Mouse (Mus musculus): ENCODE measurements at regions not wholly inside any gene's neighbourhood (a gene's known extent, or its start where the extent isn't known, plus 50 kb on each side); places are given as distances from the start of the nearest gene placed in this dataset.
"Not testable (repeated sequence)": the region's sequence is repeated elsewhere in the genome, so short reads cannot be mapped to it uniquely, and the experiment has no call there.

DNA sequence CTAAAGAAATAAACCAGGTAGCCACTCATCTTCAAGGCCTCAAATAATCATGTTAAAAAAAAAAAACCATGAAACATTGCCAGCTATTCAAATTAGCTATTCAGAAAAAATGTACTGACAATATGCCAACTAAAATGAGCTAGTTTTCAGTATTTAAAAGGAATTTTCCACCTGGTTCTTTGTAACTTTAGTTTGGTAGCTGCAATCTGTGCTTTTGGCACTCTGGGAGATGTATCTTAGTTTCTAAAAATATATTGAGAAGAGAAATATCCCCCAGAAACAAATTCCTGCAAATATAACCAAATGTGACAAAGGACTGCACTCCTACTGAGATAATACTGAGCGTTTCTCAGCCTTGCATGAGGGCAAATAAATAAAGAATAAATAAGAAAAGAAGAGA, 1317.8 kb upstream of the Adam24 start:
- H3K36me3 ChIP-seq (ENCODE audit: insufficient read depth, low read length): no peaks in the 10 kb centered on the region
- WGBS: 80% methylated on average over 1 of the region's 1 CpGs
- H3K27ac ChIP-seq (ENCODE audit: low read length): no peak overlapping the region
- no peak for DNase-seq (ENCODE audit: low spot score)
- H3K27me3 ChIP-seq (replicated peaks; ENCODE audit: insufficient read depth, low read length): no peaks in the 10 kb centered on the region
- TF ChIP-seq CTCF (IDR thresholded peaks at IDR 0.05) (no peak), EP300 (IDR thresholded peaks at IDR 0.05) (no peak)
- no peaks in the 10 kb centered on the region for H3K9me3 ChIP-seq (ENCODE audit: low read length)
- H3K4me3 ChIP-seq (ENCODE audit: low read depth, low read length): no peak overlapping the region
- no peak overlapping the region for H3K4me2 ChIP-seq (replicated peaks; ENCODE audit: low read depth, low read length)
- ATAC-seq: no peak
- H3K9ac ChIP-seq (replicated peaks; ENCODE audit: low read depth): no peak overlapping the region
- no peaks in the 10 kb centered on the region for H3K4me1 ChIP-seq (ENCODE audit: insufficient read depth, low read depth, low read length)

DNA sequence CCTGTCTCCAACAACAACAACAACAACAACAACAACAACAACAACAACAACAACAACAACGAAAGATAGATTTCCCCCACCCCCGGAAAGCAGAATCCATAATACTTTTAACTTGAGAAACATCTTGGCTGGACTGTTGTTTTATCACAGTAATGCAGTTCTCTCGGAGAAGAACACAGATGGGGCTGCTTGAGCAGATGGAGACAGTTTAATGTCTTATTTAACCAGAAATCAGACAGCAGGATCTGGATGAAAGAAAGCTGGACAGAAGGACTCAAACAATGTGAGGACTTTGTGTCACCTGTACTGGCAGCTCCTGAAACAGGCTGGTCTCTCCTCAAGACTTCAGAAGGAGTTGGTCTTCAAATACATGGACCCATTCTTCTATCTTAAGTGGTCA, 1317.0 kb upstream of the Adam24 start:
- Histone ChIP-seq H3K36me3 (ENCODE audit: insufficient read depth, low read length) (no peaks in the 10 kb centered on the region), H3K4me3 (ENCODE audit: low read depth, low read length) (no peak overlapping the region), H3K4me1 (ENCODE audit: insufficient read depth, low read depth, low read length) (no peaks in the 10 kb centered on the region), H3K4me2 (replicated peaks; ENCODE audit: low read depth, low read length) (no peak overlapping the region), H3K9me3 (ENCODE audit: low read length) (no peaks in the 10 kb centered on the region), H3K27ac (ENCODE audit: low read length) (no peak overlapping the region), H3K9ac (replicated peaks; ENCODE audit: low read depth) (no peak overlapping the region), H3K27me3 (replicated peaks; ENCODE audit: insufficient read depth, low read length) (no peaks in the 10 kb centered on the region)
- ATAC-seq (no peak), DNase-seq (ENCODE audit: low spot score) (no peak)
- 85% methylated on average over 3 of the region's 3 CpGs for WGBS
- no peak for TF ChIP-seq EP300 (IDR thresholded peaks at IDR 0.05)
- TF ChIP-seq CTCF (IDR thresholded peaks at IDR 0.05): no peak

DNA sequence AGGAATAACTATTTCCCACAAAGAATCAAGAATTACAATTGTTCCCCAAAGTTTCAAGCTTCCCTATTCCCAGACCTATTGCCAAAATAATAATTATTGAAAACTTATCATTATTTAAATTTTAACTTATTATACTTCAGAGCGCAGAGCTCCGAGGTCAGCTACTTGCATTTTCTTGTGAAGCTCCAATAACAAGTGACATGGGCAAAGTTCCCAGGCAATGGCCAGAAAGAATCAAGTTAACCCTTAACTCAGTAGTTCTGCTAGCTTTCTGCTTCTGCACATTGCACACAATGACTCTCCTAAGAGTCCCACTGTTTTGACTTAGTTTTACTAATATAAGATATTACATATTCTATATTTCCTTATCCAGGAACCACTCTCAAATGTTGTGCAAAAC, 1308.5 kb upstream of the Adam24 start:
- H3K4me1 ChIP-seq (ENCODE audit: insufficient read depth, low read depth, low read length); H3K27me3 ChIP-seq (replicated peaks; ENCODE audit: insufficient read depth, low read length); H3K27ac ChIP-seq (ENCODE audit: low read length); H3K9me3 ChIP-seq (ENCODE audit: low read length); H3K4me2 ChIP-seq (replicated peaks; ENCODE audit: low read depth, low read length); H3K36me3 ChIP-seq (ENCODE audit: insufficient read depth, low read length); ATAC-seq; DNase-seq (ENCODE audit: low spot score); H3K9ac ChIP-seq (replicated peaks; ENCODE audit: low read depth); H3K4me3 ChIP-seq (ENCODE audit: low read depth, low read length): not testable (repeated sequence)
- 49% methylated on average over 2 of the region's 2 CpGs for WGBS

Data from lung, postnatal 0 days (tissue).